9 mouse cellular contexts compared by ENCODE assay signal in the genomic region with DNA sequence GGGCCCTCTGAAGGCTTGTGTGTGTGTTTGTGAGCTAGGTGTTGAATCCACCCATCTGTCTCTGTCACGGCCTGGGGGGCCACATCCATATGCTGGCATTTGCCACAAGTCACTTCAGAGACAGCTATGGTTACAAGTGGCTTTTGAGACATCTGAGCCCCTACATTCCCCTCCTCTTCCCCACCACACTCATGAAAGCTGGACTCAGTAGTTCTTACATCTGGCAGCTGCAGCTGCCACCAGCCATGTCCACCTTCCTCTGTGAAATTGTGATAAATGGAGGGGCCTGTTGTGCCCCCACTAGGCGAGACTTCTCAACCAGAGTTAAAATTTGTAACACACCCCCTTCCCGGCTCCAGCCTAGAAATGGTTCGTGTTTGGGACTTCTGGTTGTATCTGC. TPM values are rescaled to one million over a fixed set of nuclear protein-coding genes. Genes with fewer than 3 reads are reported as not detected.
DNase-seq lines count a peak whose midpoint lies in the region; ATAC-seq lines count a peak whose summit lies in the region.
"Had no signal": no experiment of that assay in that cellular context is flagged by ENCODE, and none has a peak within 500 bp of the region (broad histone marks: within the 10 kb centered on the region; RNA-seq: fewer than 3 reads in every experiment).

No protein-coding gene starts in this region.

- H3K4me3 ChIP-seq in heart, embryonic 11.5 days (ENCODE audit: low read depth, low read length) = no peak overlapping the region
- H3K4me3 ChIP-seq in embryonic facial prominence, embryonic 11.5 days (ENCODE audit: low read depth, low read length) = no peak overlapping the region
- H3K4me3 ChIP-seq in hindbrain, embryonic 16.5 days (ENCODE audit: low read length) = no peak overlapping the region
- H3K4me3 ChIP-seq in midbrain, embryonic 13.5 days (replicated peaks) = no peak overlapping the region

- no peaks in the 10 kb centered on the region; the same call in 1 of the 2 replicates for H3K36me3 ChIP-seq in heart, embryonic 11.5 days (ENCODE audit: control insufficient read depth, insufficient read depth, low read length)
- no peaks in the 10 kb centered on the region; the same call in 1 of the 2 replicates for H3K36me3 ChIP-seq in embryonic facial prominence, embryonic 11.5 days (replicated peaks; ENCODE audit: control insufficient read depth, insufficient read depth, low read depth, low read length)
- peaks cover 5% of the 10 kb centered on the region for H3K36me3 ChIP-seq in hindbrain, embryonic 16.5 days (ENCODE audit: control insufficient read depth, insufficient read depth, low read length)
- H3K36me3 ChIP-seq in midbrain, embryonic 13.5 days = peaks cover 20% of the 10 kb centered on the region

- peaks cover 58% of the 10 kb centered on the region for H3K4me1 ChIP-seq in heart, embryonic 11.5 days (ENCODE audit: control insufficient read depth, insufficient read depth, low read length)
- H3K4me1 ChIP-seq in embryonic facial prominence, embryonic 11.5 days (ENCODE audit: control insufficient read depth, insufficient read depth, low read length) = peaks cover 18% of the 10 kb centered on the region
- peaks cover 18% of the 10 kb centered on the region for H3K4me1 ChIP-seq in hindbrain, embryonic 16.5 days (ENCODE audit: control insufficient read depth, insufficient read depth, low read depth, low read length)
- H3K4me1 ChIP-seq in midbrain, embryonic 13.5 days (replicated peaks) = peaks cover 35% of the 10 kb centered on the region

- ATAC-seq in heart, embryonic 11.5 days (replicated peaks; ENCODE audit: insufficient number of reproducible peaks, low FRiP score, low TSS enrichment) = no peak
- ATAC-seq in embryonic facial prominence, embryonic 11.5 days (replicated peaks; ENCODE audit: insufficient number of reproducible peaks, low FRiP score, low TSS enrichment, low read depth) = no peak
- ATAC-seq in hindbrain, embryonic 16.5 days = no peak
- ATAC-seq in midbrain, embryonic 13.5 days = 0 out of 2 replicates have a peak, but pooled peaks have one; percentile 0
- ATAC-seq in megakaryocyte, adult 5-6 weeks (ENCODE audit: poor library complexity, severe bottlenecking) = no peak

- H3K9me3 ChIP-seq in heart, embryonic 11.5 days (replicated peaks; ENCODE audit: control insufficient read depth, low read length) = no peaks in the 10 kb centered on the region
- H3K9me3 ChIP-seq in embryonic facial prominence, embryonic 11.5 days (replicated peaks; ENCODE audit: control insufficient read depth, low read length) = no peaks in the 10 kb centered on the region
- no peaks in the 10 kb centered on the region for H3K9me3 ChIP-seq in hindbrain, embryonic 16.5 days (ENCODE audit: control insufficient read depth, low read length)
- H3K9me3 ChIP-seq in midbrain, embryonic 13.5 days = no peaks in the 10 kb centered on the region

- H3K4me2 ChIP-seq in heart, embryonic 11.5 days = no peak overlapping the region
- H3K4me2 ChIP-seq in embryonic facial prominence, embryonic 11.5 days (ENCODE audit: low read depth, low read length) = no peak overlapping the region
- H3K4me2 ChIP-seq in hindbrain, embryonic 16.5 days (ENCODE audit: low read length) = no peak overlapping the region
- H3K4me2 ChIP-seq in midbrain, embryonic 13.5 days (replicated peaks) = no peak overlapping the region

- no peaks in the 10 kb centered on the region for H3K27me3 ChIP-seq in heart, embryonic 11.5 days (ENCODE audit: control insufficient read depth, insufficient read depth, low read length)
- no peaks in the 10 kb centered on the region for H3K27me3 ChIP-seq in embryonic facial prominence, embryonic 11.5 days (ENCODE audit: control insufficient read depth, insufficient read depth, low read length)
- no peaks in the 10 kb centered on the region for H3K27me3 ChIP-seq in hindbrain, embryonic 16.5 days (replicated peaks; ENCODE audit: control insufficient read depth, insufficient read depth, low read length)
- H3K27me3 ChIP-seq in midbrain, embryonic 13.5 days = no peaks in the 10 kb centered on the region

- DNase-seq in heart, adult 11 months = no peak
- DNase-seq in embryonic facial prominence, embryonic 11.5 days (ENCODE audit: low spot score) = no peak
- DNase-seq in layer of hippocampus, adult 11-12 months (ENCODE audit: low spot score) = no peak
- DNase-seq in gastrocnemius, postnatal 10 days = no peak

- H3K27ac ChIP-seq in heart, embryonic 11.5 days (ENCODE audit: low read depth, low read length) = peak overlapping the region; percentile 84
- peak overlapping the region; percentile 90 for H3K27ac ChIP-seq in embryonic facial prominence, embryonic 11.5 days (replicated peaks; ENCODE audit: low read depth, low read length)
- no peak overlapping the region for H3K27ac ChIP-seq in hindbrain, embryonic 16.5 days (ENCODE audit: low read depth, low read length)
- H3K27ac ChIP-seq in midbrain, embryonic 13.5 days = peak overlapping the region; percentile 48

- 28% methylated on average over 4 of the region's 4 CpGs for WGBS in heart, embryonic 11.5 days (ENCODE audit: insufficient replicate concordance)
- 29% methylated on average over 4 of the region's 4 CpGs for WGBS in embryonic facial prominence, embryonic 11.5 days
- WGBS in hindbrain, embryonic 16.5 days = 18% methylated on average over 4 of the region's 4 CpGs
- 25% methylated on average over 4 of the region's 4 CpGs for WGBS in midbrain, embryonic 13.5 days

- H3K9ac ChIP-seq in heart, embryonic 11.5 days (ENCODE audit: low read depth, low read length) = peak overlapping the region; percentile 69
- H3K9ac ChIP-seq in embryonic facial prominence, embryonic 11.5 days (replicated peaks; ENCODE audit: low read length) = peak overlapping the region; percentile 19
- peak overlapping the region; percentile 36; the same call in 1 of the 2 replicates for H3K9ac ChIP-seq in hindbrain, embryonic 16.5 days (ENCODE audit: low read depth, low read length)
- 0 out of 2 replicates have a peak overlapping the region, but pooled peaks have one; percentile 37 for H3K9ac ChIP-seq in midbrain, embryonic 13.5 days (replicated peaks)

RNA-seq across cellular contexts. Expression of a gene that starts 5.8 kb away (rescaled TPM):
- 15.4 and 19.3 TPM in 2 replicates for polyA plus RNA-seq in heart, embryonic 11.5 days (2014; fragmentation: Nextera tagmentation; extraction: Ambion mirVana)
- 16.4 and 17.2 TPM in 2 replicates for polyA plus RNA-seq in embryonic facial prominence, embryonic 11.5 days (2014; fragmentation: Nextera tagmentation; extraction: Ambion mirVana)
- polyA plus RNA-seq in hindbrain, embryonic 16.5 days (2015; fragmentation: Nextera tagmentation; extraction: Ambion mirVana) = 22.3 and 26.2 TPM in 2 replicates
- polyA plus RNA-seq in midbrain, embryonic 13.5 days (2015; fragmentation: Nextera tagmentation; extraction: Ambion mirVana) = 12.8 and 13.7 TPM in 2 replicates
- total RNA-seq in gastrocnemius, postnatal 10 days (2021) = 1 to 10 TPM; 6.4 to 7.2 TPM
- 3.8 and 12.3 TPM in 2 replicates for total RNA-seq in megakaryocyte, adult 5-6 weeks (2015)
- 37.2 and 52.6 TPM in 2 replicates for total RNA-seq in megakaryocyte, adult 5-6 weeks (2017)

RNA-seq across cellular contexts. Expression of a gene that starts 39.7 kb away (rescaled TPM):
- polyA plus RNA-seq in heart, embryonic 11.5 days (2014; fragmentation: Nextera tagmentation; extraction: Ambion mirVana) = 16.0 and 16.3 TPM in 2 replicates
- polyA plus RNA-seq in embryonic facial prominence, embryonic 11.5 days (2014; fragmentation: Nextera tagmentation; extraction: Ambion mirVana) = 1.5 and 2.8 TPM in 2 replicates
- 3.1 and 25.7 TPM in 2 replicates for polyA plus RNA-seq in hindbrain, embryonic 16.5 days (2015; fragmentation: Nextera tagmentation; extraction: Ambion mirVana)
- 0.68 and 1.0 TPM in 2 replicates for polyA plus RNA-seq in midbrain, embryonic 13.5 days (2015; fragmentation: Nextera tagmentation; extraction: Ambion mirVana)
- over 10,000 TPM; 17,146 to 18,824 TPM for total RNA-seq in gastrocnemius, postnatal 10 days (2021)
- 1.4 and 1.5 TPM in 2 replicates for total RNA-seq in megakaryocyte, adult 5-6 weeks (2015)
- 3.7 and 3.9 TPM in 2 replicates for total RNA-seq in megakaryocyte, adult 5-6 weeks (2017)
- total RNA-seq: left cerebral cortex, postnatal 25 days had no signal

Comparison
In these comparisons a context has a peak if more than half of its experiments do, and no peak if none do; other contexts are left out.
1. H3K9ac ChIP-seq: peak in every context shown above with its lines; median percentile 69 in heart, embryonic 11.5 days; 37 in midbrain, embryonic 13.5 days; 36 in hindbrain, embryonic 16.5 days; 19 in embryonic facial prominence, embryonic 11.5 days.